Mouse (Mus musculus) C2C12 (cell line): ENCODE results near the gene Hoxb5.

Source experiments
- CTCF ChIP-seq: IDR thresholded peaks from one replicate; pipeline ENCODE4 v1.5.1; 2011; ENCODE audit not compliant: control insufficient read depth, insufficient read depth, insufficient read length
- MYOG ChIP-seq: IDR thresholded peaks from one replicate; pipeline ENCODE4 v1.6.1; 2011; ENCODE audit not compliant: control insufficient read depth, insufficient read length; ENCODE audit errors: extremely low read depth
- USF1 ChIP-seq: IDR thresholded peaks from one replicate; pipeline ENCODE4 v1.6.1; 2011; ENCODE audit warnings: low read depth, mild to moderate bottlenecking, control low read depth, moderate library complexity

DNA sequence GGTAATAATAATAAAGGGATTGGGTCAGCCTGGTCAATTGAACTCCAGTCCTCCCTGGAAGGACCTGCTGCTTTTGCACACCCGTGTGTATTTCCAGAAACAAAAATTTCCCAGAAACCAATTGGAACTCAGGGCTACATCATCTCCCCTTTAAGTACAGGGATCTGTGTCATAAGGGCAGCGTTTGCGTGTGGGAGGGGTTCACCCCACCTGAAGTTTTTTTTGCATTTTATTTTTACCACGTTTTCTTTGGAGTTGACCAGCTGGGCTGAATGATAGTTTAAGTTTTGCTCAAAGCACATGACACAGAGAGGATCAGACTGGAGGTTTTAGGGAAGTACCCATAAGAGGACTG lies 39.4 kb downstream of the Hoxb5 start:
- TF ChIP-seq USF1 (no peak), MYOG (no peak), CTCF (no peak)
